Mouse (Mus musculus) lung, postnatal 0 days (tissue): ENCODE results near the gene Cd59b.

ENCODE experiments used
- CTCF ChIP-seq: IDR thresholded peaks from 2 replicates; pipeline ENCODE4 v1.5.1; 2016; ENCODE audit warnings: antibody characterized with exemption, mild to moderate bottlenecking
- EP300 ChIP-seq: IDR thresholded peaks from 2 replicates; pipeline ENCODE4 v1.6.1; 2016; ENCODE audit warnings: antibody characterized with exemption, mild to moderate bottlenecking, control low read depth

- TF ChIP-seq EP300 (no peak), CTCF (no peak)
Observed at GRCm38 (mm10) chr2:104082474-104082873, 12.8 kb downstream of the Cd59b start.
